Mouse (Mus musculus) frontal cortex, postnatal 25 days (tissue): ENCODE data around the gene Snx33.

Source experiments
- DNase-seq, 2 experiments: peaks; one replicate each; pipeline ENCODE4 v3.0.0; 2022; ENCODE audit warnings: low spot score in 2 of 2

Snx33 gene

GRCm38 (mm10) chr9:56890522-56891250 lies 37.5 kb downstream of the Snx33 start:
- no peak for DNase-seq

- DNase-seq = peak; percentile 55 to 62
Observed at GRCm38 (mm10) chr9:56889817-56890216, 38.4 kb downstream of the Snx33 start.

- no peak for DNase-seq
Observed at GRCm38 (mm10) chr9:56887581-56887980, 40.6 kb downstream of the Snx33 start.

GRCm38 (mm10) chr9:56886601-56887000 lies 41.6 kb downstream of the Snx33 start:
- no peak for DNase-seq

GRCm38 (mm10) chr9:56886113-56886512 lies 42.1 kb downstream of the Snx33 start:
- no peak for DNase-seq

GRCm38 (mm10) chr9:56884328-56884727 lies 43.8 kb downstream of the Snx33 start:
- DNase-seq = no peak

GRCm38 (mm10) chr9:56883470-56883869 lies 44.7 kb downstream of the Snx33 start:
- no peak for DNase-seq

GRCm38 (mm10) chr9:56882818-56883217 lies 45.4 kb downstream of the Snx33 start:
- no peak for DNase-seq

- DNase-seq = no peak
Observed at GRCm38 (mm10) chr9:56882283-56882682, 45.9 kb downstream of the Snx33 start.

GRCm38 (mm10) chr9:56881539-56882082 lies 46.6 kb downstream of the Snx33 start:
- no peak for DNase-seq

GRCm38 (mm10) chr9:56880790-56881189 lies 47.4 kb downstream of the Snx33 start:
- no peak for DNase-seq

- DNase-seq = no peak
Observed at GRCm38 (mm10) chr9:56877284-56877683, 50.9 kb downstream of the Snx33 start.

GRCm38 (mm10) chr9:56876784-56877183 lies 51.4 kb downstream of the Snx33 start:
- no peak for DNase-seq

- no peak for DNase-seq
Observed at GRCm38 (mm10) chr9:56873097-56873496, 55.1 kb downstream of the Snx33 start.

- no peak for DNase-seq
Observed at GRCm38 (mm10) chr9:56872105-56872903, 55.9 kb downstream of the Snx33 start.

- no peak for DNase-seq
Observed at GRCm38 (mm10) chr9:56871191-56871590, 57.0 kb downstream of the Snx33 start.

GRCm38 (mm10) chr9:56870778-56871177 lies 57.4 kb downstream of the Snx33 start:
- DNase-seq = no peak

GRCm38 (mm10) chr9:56869552-56869951 lies 58.6 kb downstream of the Snx33 start:
- DNase-seq = peak; percentile 49 to 50

- DNase-seq = no peak
Observed at GRCm38 (mm10) chr9:56868292-56868691, 59.9 kb downstream of the Snx33 start.
